Mouse (Mus musculus) neural tube, embryonic 11.5 days (tissue): Measurements from ENCODE around the gene Slc24a2. TPM values are rescaled to one million over a fixed set of nuclear protein-coding genes. Genes with fewer than 3 reads are reported as not detected.

Experiments used
- ATAC-seq: fragments of 200-750 bp; cut with Nextera tagmentation; 2 replicates; pipeline ENCODE4 v1.8.0; 2017; ENCODE audit warnings: moderate number of reproducible peaks, mild to moderate bottlenecking, moderate TSS enrichment, moderate library complexity; ENCODE audit not compliant: insufficient read depth, low FRiP score, low TSS enrichment
- DNase-seq: peaks from one replicate; pipeline ENCODE4 v3.0.0-alpha.2; 2015; ENCODE audit warnings: low spot score
- H3K27ac ChIP-seq: fragments of 300-500 bp; sonication (generic); 2 replicates; pipeline ENCODE4 v1.5.1; 2014; ENCODE audit warnings: low read depth, mild to moderate bottlenecking, low read length
- H3K27me3 ChIP-seq: fragments of 300-500 bp; sonication (generic); 2 replicates; pipeline ENCODE4 v1.6.1; 2014; ENCODE audit warnings: mild to moderate bottlenecking, low read length, mixed read lengths; ENCODE audit not compliant: control insufficient read depth, insufficient read depth
- H3K36me3 ChIP-seq: fragments of 300-500 bp; sonication (generic); 2 replicates; pipeline ENCODE4 v1.6.1; 2014; ENCODE audit warnings: mild to moderate bottlenecking, low read length, moderate library complexity, mixed read lengths; ENCODE audit not compliant: control insufficient read depth, insufficient read depth
- H3K4me1 ChIP-seq: fragments of 300-500 bp; sonication (generic); 2 replicates; pipeline ENCODE4 v1.6.1; 2014; ENCODE audit warnings: low read length, mixed read lengths; ENCODE audit not compliant: control insufficient read depth, insufficient read depth
- H3K4me2 ChIP-seq: fragments of 300-500 bp; sonication (generic); 2 replicates; pipeline ENCODE4 v1.6.1; 2014; ENCODE audit warnings: low read depth, mild to moderate bottlenecking, moderate library complexity
- H3K4me3 ChIP-seq: fragments of 300-500 bp; sonication (generic); 2 replicates; pipeline ENCODE4 v1.5.1; 2014; ENCODE audit warnings: low read depth, low read length
- H3K9ac ChIP-seq: fragments of 300-500 bp; sonication (generic); 2 replicates; pipeline ENCODE4 v1.6.1; 2014; ENCODE audit warnings: mild to moderate bottlenecking, low read length
- H3K9me3 ChIP-seq: fragments of 300-500 bp; sonication (generic); 2 replicates; pipeline ENCODE4 v1.6.1; 2016; ENCODE audit warnings: low read length; ENCODE audit not compliant: control insufficient read depth
- WGBS: fragments of 180-500 bp; shearing (Covaris S2); extraction: QIAGEN DNeasy Blood & Tissue Kit; methylation state at CpG from one replicate; pipeline ENCODE4 v1.1.7; 2014; 5-methylcytosine and 5-hydroxymethylcytosine counted together
- polyA plus RNA-seq: library from polyadenylated mRNA; unstranded; fragments of >200 nt; fragmentation: Nextera tagmentation; extraction: Ambion mirVana; gene quantifications from 2 replicates; pipeline ENCODE4 v1.2.1, GENCODE M21; 2014

Gene Slc24a2
- polyA plus RNA-seq, 1 experiment from 2014 or later, result 0.99 TPM

GRCm38 (mm10) chr4:87141590-87142365, 88.5 kb downstream of the Slc24a2 start:
- Histone ChIP-seq H3K27me3 (no peaks in the 10 kb centered on the region), H3K9me3 (no peaks in the 10 kb centered on the region), H3K9ac (no peak overlapping the region), H3K36me3 (no peaks in the 10 kb centered on the region), H3K4me1 (no peaks in the 10 kb centered on the region), H3K4me2 (no peak overlapping the region), H3K27ac (no peak overlapping the region), H3K4me3 (no peak overlapping the region)
- ATAC-seq (no peak), DNase-seq (no peak)
- WGBS, result 86% methylated on average over 12 of the region's 12 CpGs

GRCm38 (mm10) chr4:87140901-87141300, 89.4 kb downstream of the Slc24a2 start:
- DNase-seq, result no peak
- ATAC-seq, result no peak
- WGBS, result 90% methylated on average over 3 of the region's 3 CpGs

GRCm38 (mm10) chr4:87132525-87132924, 97.8 kb downstream of the Slc24a2 start:
- no peak for ATAC-seq
- WGBS, result 89% methylated on average over 5 of the region's 5 CpGs
- H3K27me3 ChIP-seq, result no peaks in the 10 kb centered on the region

More at GRCm38 (mm10) chr4:87140901-87141300, 89.4 kb downstream of the Slc24a2 start:
- Histone ChIP-seq H3K4me2 (no peak overlapping the region), H3K36me3 (no peaks in the 10 kb centered on the region), H3K27me3 (no peaks in the 10 kb centered on the region), H3K9me3 (no peaks in the 10 kb centered on the region), H3K9ac (no peak overlapping the region), H3K4me1 (no peaks in the 10 kb centered on the region), H3K4me3 (no peak overlapping the region), H3K27ac (no peak overlapping the region)

GRCm38 (mm10) chr4:87126756-87127155, 103.5 kb downstream of the Slc24a2 start:
- no peak for DNase-seq
- no peaks in the 10 kb centered on the region for H3K36me3 ChIP-seq
- ATAC-seq, result no peak
- no peak overlapping the region for H3K27ac ChIP-seq
- no peak overlapping the region for H3K9ac ChIP-seq
- H3K4me2 ChIP-seq, result no peak overlapping the region
- no peaks in the 10 kb centered on the region for H3K4me1 ChIP-seq
- H3K4me3 ChIP-seq, result no peak overlapping the region
- WGBS, result 78% methylated on average over 4 of the region's 4 CpGs
- H3K27me3 ChIP-seq, result no peaks in the 10 kb centered on the region
- no peaks in the 10 kb centered on the region for H3K9me3 ChIP-seq

More at GRCm38 (mm10) chr4:87132525-87132924, 97.8 kb downstream of the Slc24a2 start:
- no peaks in the 10 kb centered on the region for H3K36me3 ChIP-seq
- no peak for DNase-seq
- no peaks in the 10 kb centered on the region for H3K4me1 ChIP-seq
- no peaks in the 10 kb centered on the region for H3K9me3 ChIP-seq
- no peak overlapping the region for H3K27ac ChIP-seq
- H3K4me3 ChIP-seq, result no peak overlapping the region
- no peak overlapping the region for H3K9ac ChIP-seq
- H3K4me2 ChIP-seq, result no peak overlapping the region

- Histone ChIP-seq H3K4me2 (no peak overlapping the region), H3K9ac (no peak overlapping the region), H3K4me3 (no peak overlapping the region), H3K27ac (no peak overlapping the region), H3K36me3 (no peaks in the 10 kb centered on the region), H3K4me1 (no peaks in the 10 kb centered on the region), H3K27me3 (no peaks in the 10 kb centered on the region), H3K9me3 (no peaks in the 10 kb centered on the region)
- 42% methylated on average over 4 of the region's 4 CpGs for WGBS
- ATAC-seq (no peak), DNase-seq (no peak)
Measured at GRCm38 (mm10) chr4:87119758-87120157, 110.5 kb downstream of the Slc24a2 start.

- H3K9ac ChIP-seq, result no peak overlapping the region
- H3K27me3 ChIP-seq, result no peaks in the 10 kb centered on the region
- no peak overlapping the region for H3K4me3 ChIP-seq
- H3K9me3 ChIP-seq, result no peaks in the 10 kb centered on the region
- ATAC-seq, result no peak
- DNase-seq, result no peak
- H3K4me2 ChIP-seq, result no peak overlapping the region
- no peaks in the 10 kb centered on the region for H3K36me3 ChIP-seq
- no peak overlapping the region for H3K27ac ChIP-seq
- 74% methylated on average over 4 of the region's 4 CpGs for WGBS
- H3K4me1 ChIP-seq, result no peaks in the 10 kb centered on the region
Measured at GRCm38 (mm10) chr4:87115726-87116125, 114.6 kb downstream of the Slc24a2 start.

GRCm38 (mm10) chr4:87109331-87110059, 120.8 kb downstream of the Slc24a2 start:
- 86% methylated on average over 8 of the region's 8 CpGs for WGBS

GRCm38 (mm10) chr4:87100936-87101335, 129.3 kb downstream of the Slc24a2 start:
- DNase-seq, result no peak
- Histone ChIP-seq H3K4me1 (no peaks in the 10 kb centered on the region), H3K9me3 (no peaks in the 10 kb centered on the region), H3K27me3 (no peaks in the 10 kb centered on the region), H3K36me3 (no peaks in the 10 kb centered on the region), H3K4me2 (no peak overlapping the region), H3K9ac (no peak overlapping the region), H3K27ac (no peak overlapping the region), H3K4me3 (no peak overlapping the region)
- WGBS, result 70% methylated on average over 5 of the region's 5 CpGs
- no peak for ATAC-seq

More at GRCm38 (mm10) chr4:87109331-87110059, 120.8 kb downstream of the Slc24a2 start:
- ATAC-seq (no peak), DNase-seq (no peak)
- Histone ChIP-seq H3K27me3 (no peaks in the 10 kb centered on the region), H3K9ac (no peak overlapping the region), H3K4me3 (no peak overlapping the region), H3K4me2 (no peak overlapping the region), H3K36me3 (no peaks in the 10 kb centered on the region), H3K4me1 (no peaks in the 10 kb centered on the region), H3K9me3 (no peaks in the 10 kb centered on the region), H3K27ac (no peak overlapping the region)
